Mouse (Mus musculus) heart, embryonic 15.5 days (tissue): ENCODE results near the gene Tlr5. TPM values are rescaled to one million over a fixed set of nuclear protein-coding genes. Genes with fewer than 3 reads are reported as not detected.

Experiments
- ATAC-seq: fragments of 200-750 bp; cut with Nextera tagmentation; replicated peaks from 2 replicates; pipeline ENCODE4 v1.8.0; 2017; ENCODE audit warnings: low read depth, moderate TSS enrichment; ENCODE audit not compliant: insufficient number of reproducible peaks, insufficient read depth, low FRiP score
- H3K27ac ChIP-seq: fragments of 300-500 bp; sonication (generic); 2 replicates; pipeline ENCODE4 v1.5.1; 2015; ENCODE audit warnings: mild to moderate bottlenecking, inconsistent platforms
- H3K27me3 ChIP-seq: fragments of 300-500 bp; sonication (generic); 2 replicates; pipeline ENCODE4 v1.6.1; 2015; ENCODE audit warnings: inconsistent platforms
- H3K36me3 ChIP-seq: fragments of 300-500 bp; sonication (generic); 2 replicates; pipeline ENCODE4 v1.6.1; 2015; ENCODE audit warnings: mild to moderate bottlenecking, inconsistent platforms
- H3K4me1 ChIP-seq: fragments of 300-500 bp; sonication (generic); replicated peaks from 2 replicates; pipeline ENCODE4 v1.6.1; 2015; ENCODE audit warnings: inconsistent platforms
- H3K4me2 ChIP-seq: fragments of 300-500 bp; sonication (generic); 2 replicates; pipeline ENCODE4 v1.6.1; 2015; ENCODE audit warnings: inconsistent platforms, mild to moderate bottlenecking, moderate library complexity
- H3K4me3 ChIP-seq: fragments of 300-500 bp; sonication (generic); 2 replicates; pipeline ENCODE4 v1.5.1; 2015; ENCODE audit warnings: mild to moderate bottlenecking, inconsistent platforms
- H3K9ac ChIP-seq: fragments of 300-500 bp; sonication (generic); 2 replicates; pipeline ENCODE4 v1.6.1; 2015; ENCODE audit warnings: mild to moderate bottlenecking, inconsistent platforms
- H3K9me3 ChIP-seq: fragments of 300-500 bp; sonication (generic); replicated peaks from 2 replicates; pipeline ENCODE4 v1.6.1; 2016; ENCODE audit warnings: inconsistent platforms
- WGBS: fragments of 180-500 bp; shearing (Covaris S2); methylation state at CpG from one replicate; pipeline ENCODE4 v1.1.7; 2015; ENCODE audit warnings: mixed read lengths; 5-methylcytosine and 5-hydroxymethylcytosine counted together
- polyA plus RNA-seq: library from polyadenylated mRNA; unstranded; fragments of >200 nt; fragmentation: Nextera tagmentation; extraction: Ambion mirVana; gene quantifications from 2 replicates; pipeline ENCODE4 v1.2.1, GENCODE M21; 2015

Tlr5 gene
- polyA plus RNA-seq, 1 experiment from 2014 or later, result 2.4 TPM

DNA sequence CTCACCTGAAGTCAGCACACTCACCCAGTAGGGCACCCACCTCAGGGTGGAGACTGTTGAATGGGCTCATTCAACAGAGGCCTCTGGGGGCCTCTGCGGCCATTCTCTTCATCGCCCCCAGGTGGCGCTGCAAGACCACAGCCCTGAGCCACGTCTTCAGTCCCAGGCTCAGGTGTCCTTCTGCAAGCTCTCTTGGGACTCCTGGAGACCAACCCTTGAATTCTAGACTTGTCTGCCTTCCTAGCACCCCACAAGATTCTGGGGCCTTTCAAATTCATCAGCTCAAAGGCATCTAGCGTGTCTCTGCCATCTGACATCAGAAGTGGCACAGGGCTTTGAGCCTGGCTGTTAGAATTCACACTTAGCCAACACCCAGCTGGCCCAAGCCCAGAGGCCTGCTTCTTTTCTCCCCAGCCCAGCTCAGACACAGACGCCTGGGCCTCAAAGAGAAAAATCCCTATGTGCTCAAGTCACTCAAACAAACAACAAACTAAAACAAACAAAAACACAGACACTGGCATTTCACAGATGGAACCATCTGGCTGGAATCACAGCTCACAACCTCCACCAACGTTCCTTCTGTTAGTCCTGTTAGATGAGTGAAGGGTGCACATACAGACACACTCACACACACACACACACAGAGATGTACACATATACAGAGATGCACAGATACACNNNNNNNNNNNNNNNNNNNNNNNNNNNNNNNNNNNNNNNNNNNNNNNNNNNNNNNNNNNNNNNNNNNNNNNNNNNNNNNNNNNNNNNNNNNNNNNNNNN is 36.6 kb downstream of the Tlr5 start:
- peak; percentile 50; the same call in 1 of the 2 replicates for ATAC-seq
- no peaks in the 10 kb centered on the region for H3K9me3 ChIP-seq
- no peaks in the 10 kb centered on the region for H3K36me3 ChIP-seq
- peaks cover 11% of the 10 kb centered on the region for H3K4me1 ChIP-seq
- H3K27me3 ChIP-seq, result no peaks in the 10 kb centered on the region
- H3K27ac ChIP-seq, result no peak overlapping the region
- H3K9ac ChIP-seq, result no peak overlapping the region
- no peak overlapping the region for H3K4me2 ChIP-seq
- 12% methylated on average over 7 of the region's 7 CpGs for WGBS
- no peak overlapping the region for H3K4me3 ChIP-seq

Other genes with a start within 250 kb of the Tlr5 start
- not detected in 2 replicates for gene Ccdc185, start 205.6 kb upstream of the Tlr5 start, polyA plus RNA-seq
- gene Susd4, start 190.9 kb upstream of the Tlr5 start, polyA plus RNA-seq, result 4.1 and 8.0 TPM in 2 replicates